Mouse (Mus musculus): Measurements from ENCODE around the gene Gnb1l. TPM values are rescaled to one million over a fixed set of nuclear protein-coding genes. Genes with fewer than 3 reads are reported as not detected.

Gene Gnb1l
- polyA plus RNA-seq, 1 experiment = 12.0 TPM

DNA sequence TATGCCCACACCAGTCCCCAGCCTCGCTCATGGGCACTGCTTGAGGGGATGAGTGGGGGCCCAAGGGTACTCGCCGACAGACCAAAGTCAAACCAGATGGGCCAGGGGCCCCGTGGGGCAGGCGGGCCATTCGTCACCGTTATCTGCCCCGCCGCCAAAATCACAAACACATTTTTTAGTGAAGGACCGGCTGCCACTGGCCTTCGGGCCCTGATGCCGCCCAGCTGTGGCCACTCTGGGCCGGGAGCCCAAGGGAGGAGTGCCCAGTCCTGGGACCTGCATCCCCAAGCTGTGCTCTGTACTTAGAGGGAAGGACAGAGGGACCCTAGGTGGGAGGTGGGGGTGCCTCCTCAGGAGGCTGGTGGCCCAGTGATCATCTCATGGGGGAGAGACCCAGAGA lies 113.2 kb downstream of the Gnb1l start:
- no peak for TF ChIP-seq GATA1 (IDR thresholded peaks at IDR 0.05; ENCODE audit: low read length)

DNA sequence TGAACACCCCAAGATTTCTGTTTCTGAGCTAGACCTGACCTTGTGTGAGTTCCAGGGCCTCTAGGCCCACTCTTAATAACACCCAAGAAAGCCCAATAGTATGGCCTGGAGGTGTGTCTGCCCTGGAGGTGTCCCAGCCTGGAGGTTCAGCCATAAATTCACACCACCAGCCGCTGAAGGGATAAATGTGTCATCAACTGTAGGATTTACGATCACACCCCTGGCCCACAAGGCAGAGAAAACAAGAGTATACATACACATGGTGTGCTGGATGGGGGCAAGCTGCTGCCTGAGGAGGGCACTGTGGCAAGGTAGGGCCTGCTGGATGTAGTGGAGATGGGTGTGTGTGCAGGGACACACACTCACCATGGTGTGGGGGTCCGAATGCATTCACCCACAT lies 114.8 kb downstream of the Gnb1l start:
- no peak for TF ChIP-seq GATA1 (IDR thresholded peaks at IDR 0.05; ENCODE audit: low read length)

Other genes starting within 250 kb of the Gnb1l start
- gene Ranbp1, start 250.0 kb upstream of the Gnb1l start, polyA plus RNA-seq (2012) = 1,312 and 1,811 TPM in 2 replicates
- not detected in 2 replicates for gene Gm49776, start 240.4 kb upstream of the Gnb1l start, polyA plus RNA-seq (2012)
- 5.3 and 13.9 TPM in 2 replicates for gene Dgcr8, start 209.5 kb upstream of the Gnb1l start, polyA plus RNA-seq (2012)
- gene Tango2, start 150.6 kb upstream of the Gnb1l start, polyA plus RNA-seq (2012) = 36.6 and 47.4 TPM in 2 replicates
- 41.0 and 49.1 TPM in 2 replicates for gene Arvcf, start 150.5 kb upstream of the Gnb1l start, polyA plus RNA-seq (2012)
- gene Txnrd2, start 72.3 kb upstream of the Gnb1l start, polyA plus RNA-seq (2012) = 13.1 and 16.2 TPM in 2 replicates
- gene Comt, start 71.9 kb upstream of the Gnb1l start, polyA plus RNA-seq (2012) = 37.8 and 85.4 TPM in 2 replicates
- gene Rtl10, start 188 bp downstream of the Gnb1l start, polyA plus RNA-seq (2012) = 6.8 and 7.7 TPM in 2 replicates
- not detected in 2 replicates for gene Tbx1, start 92.0 kb downstream of the Gnb1l start, polyA plus RNA-seq (2012)
- gene Gp1bb, start 123.7 kb downstream of the Gnb1l start, polyA plus RNA-seq (2012) = not detected in 2 replicates
- gene Gm49601, start 127.7 kb downstream of the Gnb1l start, polyA plus RNA-seq (2012) = not detected in 2 replicates
- not detected in 2 replicates for gene Sept5, start 131.2 kb downstream of the Gnb1l start, polyA plus RNA-seq (2012)

All from G1E-ER4 (cell line).